Mouse (Mus musculus): ENCODE results near the gene Nynrin.

DNA sequence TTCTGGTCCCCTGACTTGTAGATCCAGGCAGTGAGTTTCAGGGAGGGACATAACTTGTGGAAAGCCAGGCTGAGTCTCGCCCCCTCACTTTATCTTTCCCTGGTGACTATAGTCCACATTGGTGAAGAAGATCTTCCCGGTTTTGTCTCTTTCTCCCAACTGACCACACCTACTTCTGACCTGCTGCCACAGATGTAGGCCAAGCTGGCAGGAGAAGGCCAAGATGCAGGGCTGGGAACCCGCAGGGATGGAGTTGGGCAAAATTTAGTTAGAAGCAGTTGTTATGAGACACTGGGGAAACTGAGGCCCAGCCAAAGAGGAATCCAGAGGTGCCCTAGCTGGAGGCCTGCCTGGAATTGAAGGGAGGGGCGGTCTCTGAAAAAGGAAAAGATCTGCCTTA lies 20.7 kb upstream of the Nynrin start:
- TF ChIP-seq CTCF (IDR thresholded peaks at IDR 0.05; ENCODE audit: borderline replicate concordance, control insufficient read depth, extremely low read depth, insufficient read depth, low read length, poor library complexity), result no peak
- TF ChIP-seq POLR2A (IDR thresholded peaks at IDR 0.05; ENCODE audit: control insufficient read depth, extremely low read depth, insufficient read depth, low read length, poor library complexity), result no peak
